Mouse (Mus musculus): Measurements from ENCODE around the gene Prrg2. TPM values are rescaled to one million over a fixed set of nuclear protein-coding genes. Genes with fewer than 3 reads are reported as not detected.

Gene Prrg2
- 18.9 and 28.4 TPM in 2 replicates for polyA plus RNA-seq (2012; rRNA removed)

GRCm38 (mm10) chr7:45062239-45062835 lies at the start of gene Prrg2, which contains the start of gene Nosip:
TSS of gene Prrg2 (minus strand) at chr7:45062677.
TSS of gene Nosip (plus strand) at chr7:45062429.

DNA sequence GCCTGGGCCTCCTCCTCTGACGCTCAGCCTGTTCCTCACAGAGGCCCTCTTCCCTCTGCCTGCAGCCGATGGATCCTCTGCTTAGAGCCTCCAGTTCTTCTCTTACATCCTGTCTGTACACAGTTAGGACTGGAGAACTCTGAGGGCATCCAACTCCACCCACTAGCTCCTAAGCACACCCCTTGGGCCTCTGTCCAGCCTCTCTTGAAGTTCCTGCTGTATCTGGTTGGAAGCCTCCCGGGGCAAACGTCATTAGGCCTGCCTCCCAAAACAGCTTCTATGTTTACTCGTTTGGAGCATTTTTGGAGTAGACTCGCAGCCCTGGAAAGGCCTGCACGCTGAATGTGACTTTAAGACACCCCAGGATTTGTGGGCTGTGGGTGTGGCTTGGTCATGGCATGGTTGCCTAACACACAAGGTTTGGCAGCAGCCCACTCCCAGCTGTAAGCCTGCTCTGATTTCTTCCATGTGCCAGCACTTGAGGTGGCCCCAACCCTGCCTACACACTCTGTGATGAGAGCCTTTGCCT lies 41.2 kb upstream of the Prrg2 start, which contains the start of gene Fcgrt:
TSS of gene Fcgrt (minus strand) at position 200 of the 529 bp plus-strand sequence.

DNA sequence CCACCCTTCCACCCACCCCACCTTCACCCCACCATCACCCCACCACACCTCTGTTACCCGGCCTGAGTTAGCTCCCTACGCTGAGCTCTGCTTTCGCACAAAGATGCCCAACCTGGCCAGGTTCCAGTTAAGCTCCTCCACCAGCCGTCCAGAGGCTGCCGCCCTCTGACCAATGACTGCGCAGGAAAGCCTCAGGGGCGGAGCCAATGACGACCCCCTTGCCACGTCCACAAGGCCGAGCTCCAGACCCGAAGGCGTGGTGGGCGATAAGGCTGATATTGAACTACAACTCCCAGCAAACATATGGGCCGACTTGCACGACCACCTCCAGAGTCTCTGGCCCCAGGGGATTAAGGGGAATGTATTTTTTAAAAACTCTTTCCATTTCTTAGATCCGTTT lies 29.6 kb upstream of the Prrg2 start, which contains the start of gene Rcn3:
TSS of gene Rcn3 (minus strand) at position 174 of the 400 bp plus-strand sequence.

DNA sequence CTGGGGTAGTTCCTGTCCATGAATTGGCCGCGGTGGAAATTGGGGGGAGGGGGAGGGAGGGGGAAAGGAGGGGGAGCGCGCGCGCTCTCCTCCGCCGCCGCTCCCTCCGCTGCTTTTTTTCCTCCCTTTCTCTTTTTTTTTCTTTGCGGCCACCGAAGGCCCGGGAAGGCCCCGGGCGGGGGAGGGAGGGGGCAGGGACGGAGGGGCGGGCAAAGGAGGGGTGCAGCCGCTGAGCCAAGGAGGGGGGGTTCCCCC lies 9.7 kb downstream of the Prrg2 start, which contains the start of gene Prr12:
TSS of gene Prr12 (minus strand) at position 20 of the 255 bp plus-strand sequence.

DNA sequence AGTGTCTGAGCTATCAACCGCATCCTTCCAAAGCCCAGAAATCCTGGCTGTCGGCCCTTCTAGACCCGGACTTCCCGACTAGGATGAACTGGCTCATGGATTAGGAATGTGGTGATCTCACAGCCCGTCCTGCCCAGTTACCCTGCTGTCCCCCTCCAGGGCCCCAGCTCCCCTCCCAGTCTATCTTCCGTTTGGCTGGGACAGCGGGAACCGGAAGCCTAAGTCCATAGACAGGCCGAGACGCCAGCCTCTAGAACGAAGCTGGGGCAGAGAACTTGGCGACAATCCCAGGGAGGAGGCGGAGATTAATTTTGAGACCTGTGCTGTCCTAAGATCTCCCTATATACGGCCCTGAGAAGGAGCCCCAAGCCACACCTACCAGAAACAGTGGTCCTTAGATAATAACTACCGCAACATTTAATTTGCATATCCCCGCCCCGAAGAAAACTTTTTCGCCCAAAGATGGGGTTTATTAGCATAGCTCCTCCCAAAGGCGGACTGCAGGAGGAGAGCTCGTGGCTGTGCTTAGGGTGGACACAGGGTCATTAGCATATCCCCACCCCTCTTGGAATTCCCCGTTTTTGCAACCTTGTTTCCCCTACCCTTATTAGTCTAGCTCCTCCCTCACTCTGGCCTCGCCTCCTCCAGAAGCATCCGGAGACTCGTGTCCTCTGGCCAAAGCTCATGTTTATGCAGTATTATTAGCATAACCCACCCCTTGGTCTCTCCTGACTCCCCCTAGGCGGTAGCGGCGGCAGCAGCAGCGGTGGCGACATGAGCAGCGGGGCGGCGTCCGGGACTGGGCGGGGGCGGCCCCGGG lies 45.0 kb downstream of the Prrg2 start, which contains the start of gene Rras:
TSS of gene Rras (plus strand) at position 720 of the 820 bp plus-strand sequence.

DNA sequence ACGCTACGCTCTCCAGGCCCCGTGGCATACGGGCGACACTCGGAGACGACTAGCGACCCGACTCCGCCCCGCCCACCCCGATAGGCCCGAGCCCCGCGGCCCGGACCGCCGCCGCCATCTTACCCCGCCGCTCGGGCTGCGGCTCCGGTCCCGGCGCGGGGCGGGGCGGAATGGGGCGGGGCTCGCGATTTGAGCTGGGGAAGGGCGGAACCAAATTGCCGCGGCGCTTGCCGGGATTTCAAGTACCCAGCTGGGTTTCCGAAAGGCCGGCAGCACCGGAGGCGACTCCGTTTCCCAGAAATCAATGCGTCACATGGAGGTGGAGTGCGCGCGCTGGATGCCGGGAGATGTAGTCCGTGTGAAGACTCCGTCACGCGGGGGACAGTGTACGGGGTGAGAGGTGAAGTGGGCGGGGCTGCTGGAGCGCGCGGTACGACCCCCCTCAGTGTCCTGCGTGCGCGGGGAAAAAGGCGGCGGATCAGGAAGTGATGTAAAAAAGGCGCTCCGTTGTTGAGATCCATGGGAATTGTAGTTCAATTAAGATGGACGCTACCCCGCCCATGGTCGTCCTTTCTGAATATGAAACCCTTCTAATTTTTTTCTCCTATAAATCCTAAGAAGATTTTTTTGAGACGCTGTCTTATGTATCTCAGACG lies 46.4 kb downstream of the Prrg2 start, which contains the start of gene Scaf1:
TSS of gene Scaf1 (minus strand) at position 407 of the 656 bp plus-strand sequence.

Other genes with a start within 250 kb of the Prrg2 start
- gene Nup62, start 246.6 kb downstream of the Prrg2 start, polyA plus RNA-seq (2012; rRNA removed): 72.9 and 96.2 TPM in 2 replicates
- gene Il4i1, start 246.3 kb downstream of the Prrg2 start, polyA plus RNA-seq (2012; rRNA removed): 0.37 and 0.54 TPM in 2 replicates
- 26.1 and 29.3 TPM in 2 replicates for gene Atf5, start 246.0 kb downstream of the Prrg2 start, polyA plus RNA-seq (2012; rRNA removed)
- 101 and 104 TPM in 2 replicates for gene Akt1s1, start 213.7 kb downstream of the Prrg2 start, polyA plus RNA-seq (2012; rRNA removed)
- gene Tbc1d17, start 213.6 kb downstream of the Prrg2 start, polyA plus RNA-seq (2012; rRNA removed): 57.2 and 66.8 TPM in 2 replicates
- gene Pnkp, start 205.5 kb downstream of the Prrg2 start, polyA plus RNA-seq (2012; rRNA removed): 29.5 and 32.5 TPM in 2 replicates
- gene Ptov1, start 192.9 kb downstream of the Prrg2 start, polyA plus RNA-seq (2012; rRNA removed): 453 and 647 TPM in 2 replicates
- gene Med25, start 170.0 kb downstream of the Prrg2 start, polyA plus RNA-seq (2012; rRNA removed): 151 and 183 TPM in 2 replicates
- 23.0 and 29.3 TPM in 2 replicates for gene Fuz, start 166.6 kb downstream of the Prrg2 start, polyA plus RNA-seq (2012; rRNA removed)
- 70.2 and 102 TPM in 2 replicates for gene Ap2a1, start 133.2 kb downstream of the Prrg2 start, polyA plus RNA-seq (2012; rRNA removed)
- 0.07 and 0.08 TPM in 2 replicates for gene Tsks, start 119.5 kb downstream of the Prrg2 start, polyA plus RNA-seq (2012; rRNA removed)
- 36.4 and 49.2 TPM in 2 replicates for gene Cpt1c, start 87.8 kb downstream of the Prrg2 start, polyA plus RNA-seq (2012; rRNA removed)
- 510 and 945 TPM in 2 replicates for gene Prmt1, start 76.1 kb downstream of the Prrg2 start, polyA plus RNA-seq (2012; rRNA removed)
- 113 and 137 TPM in 2 replicates for gene Irf3, start 65.0 kb downstream of the Prrg2 start, polyA plus RNA-seq (2012; rRNA removed)
- gene Bcl2l12, start 64.0 kb downstream of the Prrg2 start, polyA plus RNA-seq (2012; rRNA removed): 70.1 and 80.1 TPM in 2 replicates
- gene Scaf1, start 46.3 kb downstream of the Prrg2 start, polyA plus RNA-seq (2012; rRNA removed): 105 and 108 TPM in 2 replicates
- gene Rras, start 44.7 kb downstream of the Prrg2 start, polyA plus RNA-seq (2012; rRNA removed): 17.2 and 25.6 TPM in 2 replicates
- gene Prr12, start 9.8 kb downstream of the Prrg2 start, polyA plus RNA-seq (2012; rRNA removed): 27.7 and 54.2 TPM in 2 replicates
- gene Nosip, start 248 bp downstream of the Prrg2 start, polyA plus RNA-seq (2012; rRNA removed): 75.0 and 79.0 TPM in 2 replicates
- gene Rcn3, start 29.5 kb upstream of the Prrg2 start, polyA plus RNA-seq (2012; rRNA removed): 151 and 178 TPM in 2 replicates
- gene Fcgrt, start 41.2 kb upstream of the Prrg2 start, polyA plus RNA-seq (2012; rRNA removed): 9.6 and 15.3 TPM in 2 replicates
- gene Rps11, start 61.8 kb upstream of the Prrg2 start, polyA plus RNA-seq (2012; rRNA removed): 695 and 927 TPM in 2 replicates
- 2,695 and 3,876 TPM in 2 replicates for gene Rpl13a, start 66.1 kb upstream of the Prrg2 start, polyA plus RNA-seq (2012; rRNA removed)
- 0.05 and 0.52 TPM in 2 replicates for gene Gm45713, start 73.6 kb upstream of the Prrg2 start, polyA plus RNA-seq (2012; rRNA removed)
- 4.8 and 5.5 TPM in 2 replicates for gene Flt3l, start 73.8 kb upstream of the Prrg2 start, polyA plus RNA-seq (2012; rRNA removed)
- 112 and 132 TPM in 2 replicates for gene Pih1d1, start 91.6 kb upstream of the Prrg2 start, polyA plus RNA-seq (2012; rRNA removed)
- 31.7 and 34.0 TPM in 2 replicates for gene Aldh16a1, start 91.9 kb upstream of the Prrg2 start, polyA plus RNA-seq (2012; rRNA removed)
- gene Slc17a7, start 101.3 kb upstream of the Prrg2 start, polyA plus RNA-seq (2012; rRNA removed): 2.3 and 2.8 TPM in 2 replicates
- gene Gfy, start 116.9 kb upstream of the Prrg2 start, polyA plus RNA-seq (2012; rRNA removed): 0.04 and 0.07 TPM in 2 replicates
- 0.26 TPM in 1 of 2 replicates, not detected in the other for gene Pth2, start 118.3 kb upstream of the Prrg2 start, polyA plus RNA-seq (2012; rRNA removed)
- gene Ccdc155, start 142.2 kb upstream of the Prrg2 start, polyA plus RNA-seq (2012; rRNA removed): 0.92 and 1.1 TPM in 2 replicates
- gene Dkkl1, start 149.5 kb upstream of the Prrg2 start, polyA plus RNA-seq (2012; rRNA removed): 2.0 and 3.1 TPM in 2 replicates
- 557 and 610 TPM in 2 replicates for gene Tead2, start 153.1 kb upstream of the Prrg2 start, polyA plus RNA-seq (2012; rRNA removed)
- 1.8 and 2.6 TPM in 2 replicates for gene Cd37, start 176.4 kb upstream of the Prrg2 start, polyA plus RNA-seq (2012; rRNA removed)
- gene Slc6a16, start 178.4 kb upstream of the Prrg2 start, polyA plus RNA-seq (2012; rRNA removed): 0.17 and 0.30 TPM in 2 replicates
- not detected in 2 replicates for gene Slc6a21, start 214.8 kb upstream of the Prrg2 start, polyA plus RNA-seq (2012; rRNA removed)

Data from central nervous system, embryonic 11.5 days (tissue).